Mouse (Mus musculus): ENCODE data around the gene Ak1. TPM values are rescaled to one million over a fixed set of nuclear protein-coding genes. Genes with fewer than 3 reads are reported as not detected.

The Ak1 gene
- polyA plus RNA-seq, 1 experiment from 2014 or later = 27.0 TPM

DNA sequence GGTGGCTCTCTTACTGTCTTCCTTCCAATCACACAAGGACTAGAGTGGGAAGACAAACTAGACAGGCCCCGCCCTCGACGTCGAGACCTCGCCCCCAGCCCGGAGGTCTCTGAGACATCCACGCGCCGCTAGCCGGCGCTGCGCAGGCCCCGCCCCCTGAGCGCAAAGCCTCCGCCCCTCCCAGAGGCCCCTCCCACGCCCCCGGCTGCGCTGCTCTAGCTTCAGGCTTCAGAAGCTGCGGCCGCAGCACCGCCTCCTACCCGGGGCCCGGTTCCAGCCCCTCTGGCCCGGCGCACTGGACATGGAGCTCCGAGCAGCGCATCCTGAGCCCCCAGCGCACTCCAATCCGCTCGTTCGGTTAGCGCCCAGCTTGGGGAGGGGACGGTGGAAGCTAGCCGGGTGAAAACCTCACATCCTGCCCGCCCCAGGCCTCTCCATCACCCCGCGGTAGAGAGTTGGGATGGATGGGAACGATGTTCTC lies 34.6 kb upstream of the Ak1 start, which contains the start of gene St6galnac4:
TSS of gene St6galnac4 (plus strand) at position 225 of the 481 bp plus-strand sequence.
- no peaks in the 10 kb centered on the region for H3K9me3 ChIP-seq
- peak within 1 kb of the TSS; percentile 19; the same call in 1 of the 2 replicates for H3K27ac ChIP-seq
- peak within 1 kb of the TSS; percentile 65 for H3K9ac ChIP-seq
- WGBS = under 1% methylated on average over 38 of the region's 38 CpGs
- peaks cover 9% of the 10 kb centered on the region for H3K27me3 ChIP-seq
- H3K4me1 ChIP-seq = peaks cover 30% of the 10 kb centered on the region
- H3K4me2 ChIP-seq = peak within 1 kb of the TSS; percentile 77
- peak; percentile 85 for ATAC-seq (ENCODE audit: low FRiP score)
- peak within 1 kb of the TSS; percentile 53 for H3K4me3 ChIP-seq (replicated peaks)
- no peaks in the 10 kb centered on the region for H3K36me3 ChIP-seq (replicated peaks)

DNA sequence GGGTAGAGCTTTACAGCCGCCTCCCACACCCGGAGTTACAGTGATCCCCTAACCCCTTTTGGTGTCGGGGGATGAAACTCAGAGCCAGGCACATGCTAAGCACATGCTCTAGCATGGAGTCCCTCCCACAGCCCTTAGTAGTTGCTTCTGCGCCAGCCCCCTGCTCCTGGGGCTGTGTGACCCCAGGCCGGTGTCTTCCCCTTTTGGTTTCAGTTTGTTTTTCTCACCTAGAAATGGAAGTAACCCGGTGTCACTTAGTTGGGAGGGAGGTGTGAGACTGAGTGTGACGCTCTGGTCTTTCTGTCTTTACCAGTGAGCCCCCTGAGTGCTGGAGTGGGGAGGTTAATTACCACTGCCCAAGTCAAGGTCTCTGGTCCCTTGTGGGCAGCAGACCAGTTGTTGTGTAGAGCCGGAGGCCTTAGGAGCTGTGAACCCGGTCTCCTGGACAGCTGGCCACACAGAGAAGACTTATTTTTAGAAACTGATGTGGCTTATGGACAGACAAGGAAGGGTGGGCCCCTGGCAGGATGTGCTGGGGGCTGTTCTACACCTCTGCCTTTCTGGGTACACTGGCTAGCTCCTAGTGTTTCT lies 33.7 kb upstream of the Ak1 start:
- peak overlapping the region; percentile 53 for H3K4me3 ChIP-seq (replicated peaks)
- no peak overlapping the region; the same call in 1 of the 2 replicates for H3K9ac ChIP-seq
- peaks cover 29% of the 10 kb centered on the region for H3K4me1 ChIP-seq
- H3K27ac ChIP-seq = no peak overlapping the region
- WGBS = 62% methylated on average over 9 of the region's 9 CpGs
- H3K4me2 ChIP-seq = peak overlapping the region; percentile 77
- peaks cover 9% of the 10 kb centered on the region for H3K27me3 ChIP-seq
- no peak for ATAC-seq (ENCODE audit: low FRiP score)
- H3K9me3 ChIP-seq = no peaks in the 10 kb centered on the region
- H3K36me3 ChIP-seq (replicated peaks) = no peaks in the 10 kb centered on the region

DNA sequence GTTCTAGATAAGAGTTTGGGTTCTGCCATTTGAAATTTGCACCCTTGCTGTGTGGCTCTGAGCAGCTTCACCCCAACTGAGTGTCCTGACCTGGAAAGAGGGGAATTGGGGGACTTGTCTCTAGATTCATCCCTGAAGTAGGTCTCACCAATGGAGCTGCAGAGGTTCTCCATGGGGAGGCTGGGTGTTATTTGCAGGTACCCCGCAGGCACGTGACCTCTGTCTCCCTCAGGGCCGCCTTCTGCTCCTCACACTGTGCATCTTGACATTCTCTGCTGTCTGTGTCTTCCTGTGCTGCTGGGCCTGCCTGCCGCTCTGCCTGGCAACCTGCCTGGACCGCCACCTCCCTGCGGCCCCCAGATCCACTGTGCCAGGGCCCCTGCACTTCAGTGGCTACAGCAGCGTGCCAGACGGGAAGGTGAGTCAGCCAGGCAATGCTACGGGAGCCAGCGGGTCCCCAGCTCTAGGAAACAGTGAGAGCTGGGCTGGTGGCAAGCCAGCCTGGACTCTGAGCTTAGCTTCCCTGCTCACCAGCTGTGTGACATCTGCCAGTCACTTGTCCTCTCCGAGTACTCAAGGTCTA lies 32.3 kb upstream of the Ak1 start:
- Histone ChIP-seq H3K27me3 (peaks cover 9% of the 10 kb centered on the region), H3K9ac (no peak overlapping the region), H3K4me1 (peaks cover 24% of the 10 kb centered on the region), H3K4me2 (no peak overlapping the region), H3K27ac (no peak overlapping the region; the same call in 1 of the 2 replicates), H3K9me3 (no peaks in the 10 kb centered on the region), H3K36me3 (replicated peaks) (no peaks in the 10 kb centered on the region), H3K4me3 (replicated peaks) (no peak overlapping the region)
- WGBS = 76% methylated on average over 11 of the region's 11 CpGs
- no peak for ATAC-seq (ENCODE audit: low FRiP score)

DNA sequence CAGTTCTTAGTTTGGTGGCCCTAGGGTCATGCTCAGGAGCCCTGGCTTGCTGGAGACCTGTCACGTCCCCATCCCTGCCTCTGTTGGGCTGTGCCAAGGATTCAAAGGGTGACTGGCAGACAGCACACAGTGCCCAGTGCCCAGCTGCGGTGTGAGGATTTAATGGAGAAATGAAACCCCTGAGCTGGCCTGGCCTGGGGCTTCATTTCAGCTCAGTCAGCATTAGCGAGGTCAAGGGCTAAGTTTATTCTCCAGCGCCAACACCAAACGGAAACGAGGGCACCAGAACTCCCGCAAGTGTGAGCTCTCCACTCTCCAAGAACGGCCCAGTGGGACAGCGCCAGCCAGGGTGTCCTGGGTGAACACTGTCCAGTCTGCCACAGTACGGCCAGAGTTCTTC lies 31.3 kb upstream of the Ak1 start:
- no peak for ATAC-seq (ENCODE audit: low FRiP score)

DNA sequence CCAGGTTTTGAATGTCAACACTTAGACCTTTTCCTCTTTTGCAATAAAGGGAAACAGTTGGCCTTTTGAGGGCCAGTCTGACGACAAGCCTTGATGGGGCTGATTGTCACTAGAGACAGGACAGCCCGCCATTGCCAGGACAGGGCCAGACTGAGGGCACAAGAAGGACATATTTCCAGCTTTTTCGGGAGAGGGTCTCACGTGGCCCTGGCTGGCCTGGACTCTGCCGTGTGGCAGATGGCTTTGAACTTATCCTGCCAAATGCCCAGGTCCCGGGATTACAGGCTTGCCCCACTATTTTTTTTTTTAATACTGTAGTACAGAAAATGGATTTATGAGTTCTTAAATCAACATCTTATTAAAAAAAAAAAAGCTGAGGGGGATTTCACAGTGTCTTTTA lies 30.3 kb upstream of the Ak1 start:
- peaks cover 24% of the 10 kb centered on the region for H3K4me1 ChIP-seq
- H3K9ac ChIP-seq = no peak overlapping the region
- 0 out of 2 replicates have a peak, but pooled peaks cover under 1% of the 10 kb centered on the region for H3K27me3 ChIP-seq
- no peak for ATAC-seq (ENCODE audit: low FRiP score)
- 0 out of 2 replicates have a peak, but pooled peaks cover 4% of the 10 kb centered on the region for H3K36me3 ChIP-seq (replicated peaks)
- H3K27ac ChIP-seq = no peak overlapping the region
- no peaks in the 10 kb centered on the region for H3K9me3 ChIP-seq
- no peak overlapping the region for H3K4me2 ChIP-seq
- 83% methylated on average over 6 of the region's 6 CpGs for WGBS
- H3K4me3 ChIP-seq (replicated peaks) = no peak overlapping the region

More for the DNA sequence above, 31.3 kb upstream of the Ak1 start:
- Histone ChIP-seq H3K36me3 (replicated peaks) (0 out of 2 replicates have a peak, but pooled peaks cover 4% of the 10 kb centered on the region), H3K4me3 (replicated peaks) (no peak overlapping the region), H3K9ac (no peak overlapping the region), H3K4me1 (peaks cover 24% of the 10 kb centered on the region), H3K4me2 (no peak overlapping the region), H3K9me3 (no peaks in the 10 kb centered on the region), H3K27me3 (peaks cover 9% of the 10 kb centered on the region), H3K27ac (no peak overlapping the region)
- WGBS = 88% methylated on average over 10 of the region's 10 CpGs

DNA sequence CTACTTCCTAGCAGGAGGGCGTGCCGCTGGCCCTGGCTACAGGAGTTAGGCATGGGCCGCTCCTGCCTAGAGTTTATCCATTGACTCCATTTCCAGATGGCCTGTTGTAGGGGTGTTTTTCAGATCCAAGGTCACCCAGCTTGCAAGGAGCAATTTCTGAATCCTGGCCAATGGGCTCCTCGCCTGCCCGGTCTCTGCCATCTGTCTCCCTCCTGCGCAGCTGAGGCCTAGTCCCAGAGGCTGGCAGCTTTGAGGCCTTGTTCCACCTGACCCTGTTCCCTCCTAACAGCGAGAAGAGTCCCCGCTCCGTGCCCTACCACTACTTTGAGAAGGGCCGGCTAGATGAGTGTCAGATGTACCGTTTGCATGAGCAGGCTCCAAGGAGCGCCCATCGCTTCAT lies 24.8 kb upstream of the Ak1 start:
- H3K4me1 ChIP-seq = no peaks in the 10 kb centered on the region
- no peaks in the 10 kb centered on the region for H3K9me3 ChIP-seq
- H3K4me3 ChIP-seq (replicated peaks) = no peak overlapping the region
- H3K36me3 ChIP-seq (replicated peaks) = 0 out of 2 replicates have a peak, but pooled peaks cover 4% of the 10 kb centered on the region
- H3K27me3 ChIP-seq = no peaks in the 10 kb centered on the region
- no peak overlapping the region for H3K9ac ChIP-seq
- no peak overlapping the region for H3K27ac ChIP-seq
- H3K4me2 ChIP-seq = no peak overlapping the region
- ATAC-seq (ENCODE audit: low FRiP score) = no peak
- whole genome bisulfite sequencing = 89% methylated on average over 13 of the region's 13 CpGs

DNA sequence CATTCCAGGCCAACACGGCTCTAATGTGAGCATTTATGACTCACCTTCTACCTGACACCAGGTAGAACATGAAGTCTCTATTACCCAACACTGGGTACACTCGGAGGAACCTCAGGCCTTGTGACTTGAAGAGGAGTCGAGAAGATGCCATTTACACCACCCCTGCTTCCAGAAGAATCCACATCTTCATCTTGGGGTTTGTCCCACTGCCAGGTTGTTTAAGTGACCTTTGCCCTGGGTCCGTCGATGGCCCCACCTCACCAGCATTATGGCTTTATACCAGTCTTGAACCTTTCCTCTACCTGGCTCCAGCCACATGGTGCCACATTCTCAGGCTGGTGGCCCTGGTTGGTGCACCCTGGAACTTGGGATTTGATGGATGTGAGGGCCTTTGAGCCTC lies 24.3 kb upstream of the Ak1 start:
- no peak overlapping the region for H3K27ac ChIP-seq
- H3K36me3 ChIP-seq (replicated peaks) = 0 out of 2 replicates have a peak, but pooled peaks cover 4% of the 10 kb centered on the region
- no peak overlapping the region for H3K4me3 ChIP-seq (replicated peaks)
- H3K4me1 ChIP-seq = no peaks in the 10 kb centered on the region
- no peaks in the 10 kb centered on the region for H3K27me3 ChIP-seq
- 88% methylated on average over 5 of the region's 5 CpGs for WGBS
- no peak overlapping the region for H3K9ac ChIP-seq
- no peak overlapping the region for H3K4me2 ChIP-seq
- no peak for ATAC-seq (ENCODE audit: low FRiP score)
- H3K9me3 ChIP-seq = no peaks in the 10 kb centered on the region

DNA sequence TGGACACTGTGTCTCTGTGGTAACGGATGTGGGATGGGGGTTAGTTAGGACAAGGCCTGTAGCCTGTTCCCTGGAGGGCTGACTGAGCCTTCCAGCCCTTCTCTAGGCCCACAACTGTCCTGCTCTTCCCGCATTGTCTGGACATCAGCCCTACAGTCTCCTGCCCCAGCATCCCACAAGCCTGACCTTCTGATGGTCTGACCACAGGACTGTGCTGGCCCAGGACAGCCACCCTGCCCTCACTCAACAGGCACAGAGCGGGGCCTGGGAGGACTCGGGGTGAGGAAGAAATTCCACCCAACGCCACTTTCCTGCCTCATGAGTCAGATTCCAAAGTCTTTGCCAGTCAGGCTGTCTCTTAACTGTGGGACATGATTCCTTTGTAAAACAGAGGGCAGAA lies 23.9 kb upstream of the Ak1 start:
- Histone ChIP-seq H3K4me1 (no peaks in the 10 kb centered on the region; the same call in 1 of the 2 replicates), H3K27ac (no peak overlapping the region), H3K27me3 (no peaks in the 10 kb centered on the region), H3K9me3 (no peaks in the 10 kb centered on the region), H3K9ac (no peak overlapping the region; the same call in 1 of the 2 replicates), H3K4me3 (replicated peaks) (no peak overlapping the region), H3K36me3 (replicated peaks) (0 out of 2 replicates have a peak, but pooled peaks cover 4% of the 10 kb centered on the region), H3K4me2 (no peak overlapping the region)
- 92% methylated on average over 5 of the region's 5 CpGs for WGBS
- ATAC-seq (ENCODE audit: low FRiP score) = no peak

DNA sequence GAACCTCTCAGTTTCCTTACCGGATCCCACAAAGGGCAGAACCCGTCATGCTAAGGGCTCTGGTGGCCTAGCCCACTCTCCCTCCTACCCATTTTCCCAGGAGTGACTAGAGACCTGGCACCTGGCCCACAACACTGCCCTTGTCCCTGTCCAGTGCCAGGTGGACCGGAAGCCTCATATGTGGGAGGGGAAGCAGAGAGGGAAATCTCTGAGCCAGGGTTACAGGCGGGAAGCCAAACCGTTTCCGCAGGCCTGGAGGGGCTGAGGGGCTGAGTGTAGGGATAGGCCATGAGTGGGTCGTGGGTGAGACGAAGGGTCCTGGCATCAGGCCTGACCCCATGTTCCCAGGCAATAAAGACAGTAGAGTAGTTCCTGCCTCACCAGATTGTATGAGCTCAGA lies 23.1 kb upstream of the Ak1 start:
- H3K9ac ChIP-seq = no peak overlapping the region
- WGBS = 90% methylated on average over 8 of the region's 8 CpGs
- H3K4me2 ChIP-seq = no peak overlapping the region
- no peak for ATAC-seq (ENCODE audit: low FRiP score)
- no peak overlapping the region for H3K27ac ChIP-seq
- no peaks in the 10 kb centered on the region; the same call in 1 of the 2 replicates for H3K4me1 ChIP-seq
- H3K36me3 ChIP-seq (replicated peaks) = 0 out of 2 replicates have a peak, but pooled peaks cover 4% of the 10 kb centered on the region
- no peaks in the 10 kb centered on the region for H3K9me3 ChIP-seq
- no peaks in the 10 kb centered on the region for H3K27me3 ChIP-seq
- H3K4me3 ChIP-seq (replicated peaks) = no peak overlapping the region

DNA sequence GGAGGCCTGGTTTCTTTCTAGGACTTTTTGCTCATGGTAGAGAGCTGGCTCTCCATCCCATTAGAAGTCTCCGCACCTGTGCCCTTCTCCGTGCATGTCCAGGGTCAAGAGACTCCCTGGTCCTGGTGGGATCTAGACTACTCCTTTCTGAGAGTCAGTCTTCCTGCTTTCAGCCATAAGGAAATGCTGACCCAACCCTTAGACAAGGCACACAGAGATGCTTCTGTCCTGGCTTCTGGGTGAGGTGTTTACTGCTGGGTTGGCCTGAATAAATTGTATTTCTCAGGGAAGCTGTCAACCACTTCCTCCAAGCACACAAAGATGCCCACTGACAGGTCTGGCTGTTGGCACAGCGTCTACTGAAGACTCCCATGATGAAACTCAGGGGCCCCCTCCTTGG lies 22.1 kb upstream of the Ak1 start, which contains the start of gene St6galnac6:
TSS of gene St6galnac6 (plus strand) at position 301 of the 400 bp plus-strand sequence.
- no peaks in the 10 kb centered on the region for H3K27me3 ChIP-seq
- 88% methylated on average over 3 of the region's 3 CpGs for WGBS
- no peak within 1 kb of the TSS for H3K4me3 ChIP-seq (replicated peaks)
- H3K27ac ChIP-seq = no peak within 1 kb of the TSS
- H3K4me1 ChIP-seq = no peaks in the 10 kb centered on the region; the same call in 1 of the 2 replicates
- H3K9me3 ChIP-seq = no peaks in the 10 kb centered on the region
- ATAC-seq (ENCODE audit: low FRiP score) = no peak
- 0 out of 2 replicates have a peak, but pooled peaks cover 4% of the 10 kb centered on the region for H3K36me3 ChIP-seq (replicated peaks)
- no peak within 1 kb of the TSS for H3K9ac ChIP-seq
- H3K4me2 ChIP-seq = no peak within 1 kb of the TSS

DNA sequence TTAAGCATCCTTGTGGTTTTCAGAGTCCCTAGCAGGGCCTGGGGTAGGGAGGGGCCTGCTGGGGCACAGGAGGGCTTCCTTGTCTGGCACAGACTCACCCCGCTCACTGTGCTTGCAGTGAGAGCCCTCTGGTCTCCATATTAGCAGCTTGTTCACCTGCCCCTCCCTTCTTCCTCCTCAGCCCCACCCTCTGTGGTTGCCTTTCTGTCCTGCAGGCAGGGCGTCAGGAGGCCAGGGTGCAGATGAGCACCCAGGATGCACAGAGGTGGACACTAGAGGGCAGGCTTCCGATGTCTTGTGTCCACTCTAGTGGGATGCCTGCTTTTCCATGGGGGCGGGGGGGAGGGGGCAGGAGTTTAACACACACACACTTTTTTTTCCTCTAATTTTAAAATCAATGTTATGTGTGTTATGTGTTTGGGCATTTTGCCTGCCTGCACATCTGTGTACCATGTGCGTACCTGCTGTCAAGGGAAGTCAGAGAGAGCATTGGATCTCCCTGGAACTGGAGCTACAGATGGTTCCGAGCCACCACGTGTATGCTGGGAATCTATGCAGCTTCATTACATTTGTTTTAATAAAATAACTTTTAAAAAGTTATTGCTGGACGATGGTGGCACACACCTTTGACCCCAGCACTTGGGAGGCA lies 20.0 kb upstream of the Ak1 start:
- Histone ChIP-seq H3K27me3 (no peaks in the 10 kb centered on the region), H3K4me3 (replicated peaks) (no peak overlapping the region), H3K36me3 (replicated peaks) (no peaks in the 10 kb centered on the region), H3K4me2 (no peak overlapping the region), H3K4me1 (no peaks in the 10 kb centered on the region; the same call in 1 of the 2 replicates), H3K9me3 (no peaks in the 10 kb centered on the region), H3K27ac (no peak overlapping the region), H3K9ac (no peak overlapping the region)
- ATAC-seq (ENCODE audit: low FRiP score) = peak; percentile 24; the same call in 1 of the 2 replicates
- WGBS = 37% methylated on average over 8 of the region's 8 CpGs

DNA sequence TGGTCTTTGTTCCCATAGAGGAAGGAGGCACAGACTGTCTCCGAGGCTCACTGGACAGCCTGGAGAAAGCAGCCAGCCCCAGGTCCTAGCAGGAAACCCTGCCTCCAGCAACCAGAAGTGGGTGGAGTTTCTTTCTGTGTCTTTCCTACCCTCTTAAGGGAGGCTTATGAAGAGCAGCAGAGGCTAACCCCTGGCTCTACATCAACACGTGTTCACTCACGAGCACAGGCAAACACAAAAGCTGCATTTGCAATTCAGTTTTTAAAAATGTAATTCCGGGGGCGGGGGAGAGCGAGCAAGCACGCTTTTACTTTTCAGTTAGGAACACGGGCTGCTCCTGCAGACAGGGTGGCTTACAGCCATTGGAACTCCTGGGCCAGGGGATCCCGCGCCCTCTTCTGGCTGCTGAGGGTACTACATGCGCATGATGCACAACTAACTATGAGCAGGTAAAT lies 18.9 kb upstream of the Ak1 start:
- H3K36me3 ChIP-seq (replicated peaks) = no peaks in the 10 kb centered on the region
- H3K9ac ChIP-seq = 0 out of 2 replicates have a peak overlapping the region, but pooled peaks have one; percentile 30
- H3K27ac ChIP-seq = no peak overlapping the region
- H3K4me2 ChIP-seq = peak overlapping the region; percentile 45
- under 1% methylated on average over 11 of the region's 11 CpGs for WGBS
- ATAC-seq (ENCODE audit: low FRiP score) = no peak
- H3K9me3 ChIP-seq = no peaks in the 10 kb centered on the region
- peaks cover 11% of the 10 kb centered on the region for H3K4me1 ChIP-seq
- peak overlapping the region; percentile 28 for H3K4me3 ChIP-seq (replicated peaks)
- peaks cover 5% of the 10 kb centered on the region for H3K27me3 ChIP-seq
